Mouse (Mus musculus): ENCODE measurements around the gene Maged1.
"Not testable (repeated sequence)": the region's sequence is repeated elsewhere in the genome, so short reads cannot be mapped to it uniquely, and the experiment has no call there.

Maged1 gene

GRCm38 (mm10) chrX:94541918-94542355 lies at the start of gene Maged1:
Gene Maged1 (minus strand): TSS chrX:94542143.
- DNase-seq = peak; percentile 98

GRCm38 (mm10) chrX:94580251-94580650 lies 38.3 kb upstream of the Maged1 start:
- no peak for DNase-seq

GRCm38 (mm10) chrX:94564694-94565093 lies 22.8 kb upstream of the Maged1 start:
- no peak for DNase-seq

- DNase-seq = no peak
Observed at GRCm38 (mm10) chrX:94562392-94562791, 20.4 kb upstream of the Maged1 start.

- DNase-seq = no peak
Observed at GRCm38 (mm10) chrX:94548227-94548626, 6.3 kb upstream of the Maged1 start.

- DNase-seq = no peak
Observed at GRCm38 (mm10) chrX:94545941-94546340, 4.0 kb upstream of the Maged1 start.

GRCm38 (mm10) chrX:94544923-94545322 lies 3.0 kb upstream of the Maged1 start:
- DNase-seq = no peak

- peak; percentile 46 for DNase-seq
Observed at GRCm38 (mm10) chrX:94542536-94542935, 593 bp upstream of the Maged1 start.

- peak; percentile 43 for DNase-seq
Observed at GRCm38 (mm10) chrX:94541206-94541605, 737 bp downstream of the Maged1 start.

GRCm38 (mm10) chrX:94540341-94541201 lies 1.4 kb downstream of the Maged1 start:
- DNase-seq = peak; percentile 76

GRCm38 (mm10) chrX:94534346-94534745 lies 7.6 kb downstream of the Maged1 start:
- no peak for DNase-seq

- no peak for DNase-seq
Observed at GRCm38 (mm10) chrX:94530301-94530700, 11.6 kb downstream of the Maged1 start.

GRCm38 (mm10) chrX:94522166-94522565 lies 19.8 kb downstream of the Maged1 start:
- no peak for DNase-seq

GRCm38 (mm10) chrX:94508442-94508819 lies 33.5 kb downstream of the Maged1 start:
- DNase-seq = no peak

- not testable (repeated sequence) for DNase-seq
Observed at GRCm38 (mm10) chrX:94507698-94508441, 34.1 kb downstream of the Maged1 start.

- DNase-seq = no peak
Observed at GRCm38 (mm10) chrX:94486001-94486792, 55.7 kb downstream of the Maged1 start.

Data from cerebellum, adult 9-11 months (tissue).